In the genomic region with DNA sequence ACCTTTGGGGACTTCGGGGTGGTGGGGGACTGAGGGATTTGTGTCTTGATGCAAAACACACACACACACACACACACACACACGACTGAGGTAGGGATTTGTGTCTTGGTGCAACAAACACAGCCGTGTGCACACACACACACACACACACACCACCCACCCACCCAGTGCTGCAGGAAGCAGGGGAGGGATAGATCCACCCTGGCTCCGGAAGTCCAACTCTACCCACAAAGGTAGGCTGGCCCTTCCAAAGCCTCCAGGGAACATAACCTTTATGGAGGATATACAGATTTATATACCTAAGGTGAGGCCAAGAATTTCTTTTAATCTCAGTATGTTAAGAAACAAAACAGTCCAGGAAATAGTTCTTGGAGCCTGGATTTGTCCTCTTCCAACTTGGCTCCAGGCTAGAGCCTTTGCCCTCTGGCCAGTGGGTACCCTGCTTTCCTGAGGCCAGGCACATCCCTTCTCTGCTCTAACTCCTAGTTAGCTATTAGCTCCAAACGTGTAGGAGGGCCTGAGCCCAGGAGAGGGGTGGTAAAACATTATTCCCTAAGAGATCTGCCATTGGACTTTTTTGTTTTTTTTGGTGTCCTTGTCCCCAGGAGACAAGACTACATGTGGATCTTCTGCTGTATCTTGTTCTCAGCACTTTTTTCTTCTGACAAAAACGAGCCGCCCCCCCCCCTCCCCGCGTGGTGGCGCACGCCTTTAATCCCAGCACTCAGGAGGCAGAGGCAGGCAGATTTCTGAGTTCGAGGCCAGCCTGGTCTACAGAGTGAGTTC, we compare ENCODE assay signal across 8 mouse cellular contexts. TPM values are rescaled to one million over a fixed set of nuclear protein-coding genes. Genes with fewer than 3 reads are reported as not detected.
A peak's percentile ranks its signal among the peaks of the same experiment; 100 is the strongest.
DNase-seq lines count a peak whose midpoint lies in the region; ATAC-seq and TF ChIP-seq lines count a peak whose summit lies in the region.

No protein-coding gene starts in this region.

- H3K4me3 ChIP-seq in ES-E14 (ENCODE audit: insufficient read depth in 1 of 2, low read depth in 1 of 2, low read length in 2 of 2, poor library complexity in 1 of 2, severe bottlenecking in 1 of 2), result peak overlapping the region; percentile 78 to 97
- peak overlapping the region; percentile 91 for H3K4me3 ChIP-seq in hindbrain, embryonic 12.5 days

- H3K4me1 ChIP-seq in ES-E14 (ENCODE audit: control insufficient read depth in 2 of 2, insufficient read depth in 2 of 2, low read length in 2 of 2, poor library complexity in 1 of 2), result peaks cover 15 to 27% of the 10 kb centered on the region in 2 experiments
- H3K4me1 ChIP-seq in hindbrain, embryonic 12.5 days, result peaks cover 32% of the 10 kb centered on the region

- in situ Hi-C loops in ES-E14 (cut with MboI; ENCODE audit: low sequenced_read_pairs in 2 of 2, unreplicated experiment in 2 of 2), result no loop called here

- peak overlapping the region; percentile 63; the same call in 1 of the 2 replicates for H3K27ac ChIP-seq in ES-E14 (ENCODE audit: insufficient read depth, low read depth, low read length, poor library complexity, severe bottlenecking)
- peak overlapping the region; percentile 97 for H3K27ac ChIP-seq in hindbrain, embryonic 12.5 days

- WGBS in hindbrain, embryonic 12.5 days, result 52% methylated on average over 12 of the region's 12 CpGs

- H3K27me3 ChIP-seq in hindbrain, embryonic 12.5 days, result no peaks in the 10 kb centered on the region

- H3K4me2 ChIP-seq in hindbrain, embryonic 12.5 days (replicated peaks), result peak overlapping the region; percentile 84

- H3K9ac ChIP-seq in ES-E14 (ENCODE audit: insufficient read depth, low read depth, low read length, poor library complexity, severe bottlenecking), result peak overlapping the region; percentile 84
- H3K9ac ChIP-seq in hindbrain, embryonic 12.5 days, result peak overlapping the region; percentile 96

- no peaks in the 10 kb centered on the region for H3K9me3 ChIP-seq in ES-E14 (ENCODE audit: control insufficient read depth, insufficient read depth, low read depth, low read length)
- no peaks in the 10 kb centered on the region for H3K9me3 ChIP-seq in hindbrain, embryonic 12.5 days (replicated peaks)

- peak; percentile 18 for DNase-seq in adrenal gland, adult 2 months
- DNase-seq in adrenal gland, adult 8-10 months, result no peak
- no peak for DNase-seq in ES-E14 (ENCODE audit: low read depth, low spot score)
- DNase-seq in liver, result peak; percentile 43
- DNase-seq in right cerebral cortex, postnatal 25 days, result no peak
- DNase-seq in layer of hippocampus, adult 9-11 months, result no peak
- DNase-seq in spleen, postnatal 10 days (ENCODE audit: low spot score in 2 of 2), result no peak

- peaks cover 34% of the 10 kb centered on the region for H3K36me3 ChIP-seq in ES-E14 (ENCODE audit: control insufficient read depth, insufficient read depth, low read length, poor library complexity, severe bottlenecking)
- peaks cover 32% of the 10 kb centered on the region for H3K36me3 ChIP-seq in hindbrain, embryonic 12.5 days

- ATAC-seq in hindbrain, embryonic 12.5 days (ENCODE audit: low FRiP score), result no peak

TF ChIP-seq in ES-E14, 5 proteins besides CTCF, POLR2A, EP300 and RAD21:
- no peak for TF ChIP-seq MAFK (IDR thresholded peaks at IDR 0.05; ENCODE audit: insufficient read depth, low read depth, low read length)
- TF ChIP-seq HCFC1 (IDR thresholded peaks at IDR 0.05; ENCODE audit: borderline replicate concordance, insufficient read depth, low read length), result no peak
- no peak for TF ChIP-seq ZNF384 (IDR thresholded peaks at IDR 0.05; ENCODE audit: low read depth, low read length)
- no peak for TF ChIP-seq CHD2 (IDR thresholded peaks at IDR 0.05; ENCODE audit: low read depth, low read length)
- TF ChIP-seq ZC3H11A (IDR thresholded peaks at IDR 0.05; ENCODE audit: borderline replicate concordance, low read depth, low read length), result no peak
TF ChIP-seq in ES-E14: peak in this region for 0.

RNA-seq across cellular contexts. Expression of a gene that starts 1.3 kb away (rescaled TPM):
- 10 to 100 TPM; 16.3 to 35.2 TPM for total RNA-seq in adrenal gland, adult 2 months (2021)
- polyA plus RNA-seq in adrenal gland, adult 2 months (2012; rRNA removed), result 119 and 158 TPM in 2 replicates
- 10 to 100 TPM; 26.1 to 36.2 (median 29.8) TPM for total RNA-seq in adrenal gland, adult 8-10 months (2022)
- 106 and 117 TPM in 2 replicates for total RNA-seq in ES-E14 (2012; rRNA removed)
- polyA plus RNA-seq in hindbrain, embryonic 12.5 days (2016; fragmentation: Nextera tagmentation; extraction: Ambion mirVana), result 46.6 and 50.6 TPM in 2 replicates

RNA-seq across cellular contexts. Expression of a gene that starts 22.3 kb away (rescaled TPM):
- 1 to 10 TPM; 6.8 to 7.2 TPM for total RNA-seq in adrenal gland, adult 2 months (2021)
- polyA plus RNA-seq in adrenal gland, adult 2 months (2012; rRNA removed), result 4.6 and 5.5 TPM in 2 replicates
- total RNA-seq in adrenal gland, adult 8-10 months (2022), result 10 to 100 TPM in 2 of 4 experiments, 1 to 10 TPM in 2; 4.8 to 16.9 (median 9.3) TPM
- total RNA-seq in ES-E14 (2012; rRNA removed), result 3.7 and 6.1 TPM in 2 replicates
- polyA plus RNA-seq in hindbrain, embryonic 12.5 days (2016; fragmentation: Nextera tagmentation; extraction: Ambion mirVana), result 44.8 and 47.2 TPM in 2 replicates

RNA-seq across cellular contexts. Expression of a gene that starts 30.9 kb away (rescaled TPM):
- total RNA-seq in adrenal gland, adult 2 months (2021), result not detected
- polyA plus RNA-seq in adrenal gland, adult 2 months (2012; rRNA removed), result 0.06 TPM in 1 of 2 replicates, not detected in the other
- total RNA-seq in adrenal gland, adult 8-10 months (2022), result under 1 TPM in 1 of 4 experiments, not detected in 3; 0.11 TPM
- 0.22 and 0.37 TPM in 2 replicates for total RNA-seq in ES-E14 (2012; rRNA removed)
- polyA plus RNA-seq in hindbrain, embryonic 12.5 days (2016; fragmentation: Nextera tagmentation; extraction: Ambion mirVana), result 0.18 and 0.39 TPM in 2 replicates

RNA-seq across cellular contexts. Expression of a gene that starts 58.8 kb away (rescaled TPM):
- 10 to 100 TPM; 76.0 to 85.0 TPM for total RNA-seq in adrenal gland, adult 2 months (2021)
- 223 and 257 TPM in 2 replicates for polyA plus RNA-seq in adrenal gland, adult 2 months (2012; rRNA removed)
- 100 to 1,000 TPM; 104 to 122 (median 111) TPM for total RNA-seq in adrenal gland, adult 8-10 months (2022)
- 100 and 121 TPM in 2 replicates for total RNA-seq in ES-E14 (2012; rRNA removed)
- 164 and 179 TPM in 2 replicates for polyA plus RNA-seq in hindbrain, embryonic 12.5 days (2016; fragmentation: Nextera tagmentation; extraction: Ambion mirVana)

Comparison
In these comparisons a context has a peak if more than half of its experiments do, and no peak if none do; other contexts are left out.
1. DNase-seq: peak in adrenal gland, adult 2 months (single experiment) and liver (single experiment); none in adrenal gland, adult 8-10 months (single experiment), ES-E14 (single experiment), right cerebral cortex, postnatal 25 days (single experiment), layer of hippocampus, adult 9-11 months (single experiment) and spleen, postnatal 10 days (0 of 2).